Mouse (Mus musculus) CD4-positive helper T cell, adult 2 months (primary cell): ENCODE results near the gene Dcst1.

Experiments used
- DNase-seq: peaks from one replicate; pipeline ENCODE4 v3.0.0-alpha.2; 2012; ENCODE audit warnings: low read depth, missing footprints, low spot score

Gene Dcst1

DNA sequence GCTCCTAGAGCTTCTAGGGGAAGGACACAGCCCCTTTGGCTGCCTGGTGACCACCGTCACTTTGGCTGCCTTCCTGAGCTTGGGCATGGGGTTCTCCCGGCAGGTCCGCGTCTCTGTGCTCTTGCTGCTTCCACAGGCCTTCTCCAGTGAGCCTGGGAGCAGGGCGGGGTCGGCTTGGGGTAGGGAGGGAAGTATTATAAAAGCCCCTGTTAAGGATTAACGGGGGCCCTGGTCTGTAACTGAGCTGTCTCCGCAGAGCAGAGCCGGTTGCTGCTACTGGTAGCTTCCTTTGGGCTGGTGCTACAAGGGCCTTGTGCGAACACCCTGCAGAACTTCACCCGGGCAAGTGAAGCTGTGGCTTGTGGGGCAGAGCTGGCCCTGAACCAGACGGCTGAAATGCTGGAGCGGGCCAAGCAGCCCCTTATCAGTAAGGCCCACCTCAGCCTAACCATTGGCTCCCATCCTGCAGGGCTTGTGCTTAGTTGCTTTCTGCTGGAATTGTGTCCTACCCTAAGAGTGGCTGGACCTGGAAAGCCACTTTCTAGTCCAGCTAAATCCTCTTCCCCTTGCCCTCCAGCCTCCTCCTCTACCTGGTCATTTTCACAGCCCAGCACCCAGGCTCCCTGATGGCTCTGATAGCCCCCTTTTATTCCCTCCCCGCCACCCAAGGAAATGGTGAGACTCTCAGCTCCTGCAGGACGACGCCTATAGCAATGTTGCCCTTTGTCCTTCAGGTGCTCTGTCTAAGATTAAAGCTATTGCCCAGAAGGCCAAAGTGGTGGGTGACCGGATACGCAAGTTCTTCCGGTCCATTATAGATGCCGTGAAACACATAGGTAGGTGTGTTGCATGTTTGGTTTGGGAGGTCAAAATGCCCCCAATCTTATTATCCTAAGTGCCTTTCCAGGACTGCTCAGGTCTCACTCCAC lies 697 bp upstream of the Dcst1 start:
- no peak for DNase-seq

DNA sequence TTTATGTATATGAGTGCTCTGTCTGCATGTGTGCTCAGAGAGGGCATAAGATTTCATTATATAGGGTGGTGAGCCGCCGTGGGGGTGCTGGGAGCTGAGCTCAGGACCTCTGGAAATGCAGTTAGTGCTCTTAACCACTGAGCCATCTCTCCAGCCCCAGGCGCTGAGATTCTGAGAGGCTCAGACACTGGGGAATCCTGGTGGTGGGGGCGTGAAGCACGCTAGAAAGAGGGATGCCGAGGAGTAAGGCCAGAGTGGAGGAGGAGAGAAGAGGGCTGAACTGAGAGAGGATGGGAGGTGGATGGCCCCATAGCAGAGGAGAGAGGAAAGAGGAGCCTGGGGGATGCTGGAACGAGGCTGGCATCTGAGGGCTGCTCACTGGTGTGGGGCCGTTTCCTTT lies 422 bp downstream of the Dcst1 start:
- no peak for DNase-seq

DNA sequence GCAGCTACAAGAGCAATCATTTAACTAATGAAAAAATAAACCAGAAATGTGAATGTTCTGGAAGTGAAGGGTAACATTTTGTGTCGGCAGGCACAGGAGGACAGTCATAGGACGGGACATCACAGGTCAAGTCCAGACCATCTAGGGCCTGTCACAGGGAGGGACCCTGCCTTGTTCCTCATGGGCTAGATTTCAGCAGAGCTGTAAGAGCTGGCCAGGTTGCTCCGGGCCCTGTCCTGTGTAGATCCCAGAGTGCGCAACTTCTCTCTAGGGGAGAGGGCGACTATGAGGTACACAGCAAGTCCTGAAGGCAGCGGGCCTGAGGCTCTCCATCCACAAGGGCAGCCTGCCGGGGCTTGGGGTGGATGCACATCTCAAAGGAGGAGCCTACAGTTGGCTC lies 3.4 kb downstream of the Dcst1 start, which contains the start of gene Dcst2:
TSS of gene Dcst2 (plus strand) at position 301 of the 400 bp plus-strand sequence.
- DNase-seq = no peak

DNA sequence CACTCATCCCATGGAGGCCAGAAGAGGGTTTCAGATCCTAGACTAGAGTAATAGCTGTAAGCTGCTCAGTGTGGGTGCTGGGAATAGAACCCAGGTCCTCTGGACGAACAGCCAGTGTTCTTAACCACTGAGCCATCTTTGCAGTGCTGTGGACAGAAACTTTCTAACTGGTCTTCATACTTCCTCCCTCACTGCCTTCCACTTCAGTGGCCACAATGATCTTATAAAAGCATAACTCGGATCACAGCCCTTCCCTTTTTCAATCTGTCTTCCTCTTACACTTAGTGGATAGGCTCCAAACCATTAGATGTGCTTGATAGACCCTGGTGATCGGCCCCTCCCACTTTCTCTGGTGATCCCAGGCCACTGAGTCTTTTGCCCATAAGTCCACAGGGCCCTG lies 4.8 kb downstream of the Dcst1 start:
- DNase-seq = no peak

DNA sequence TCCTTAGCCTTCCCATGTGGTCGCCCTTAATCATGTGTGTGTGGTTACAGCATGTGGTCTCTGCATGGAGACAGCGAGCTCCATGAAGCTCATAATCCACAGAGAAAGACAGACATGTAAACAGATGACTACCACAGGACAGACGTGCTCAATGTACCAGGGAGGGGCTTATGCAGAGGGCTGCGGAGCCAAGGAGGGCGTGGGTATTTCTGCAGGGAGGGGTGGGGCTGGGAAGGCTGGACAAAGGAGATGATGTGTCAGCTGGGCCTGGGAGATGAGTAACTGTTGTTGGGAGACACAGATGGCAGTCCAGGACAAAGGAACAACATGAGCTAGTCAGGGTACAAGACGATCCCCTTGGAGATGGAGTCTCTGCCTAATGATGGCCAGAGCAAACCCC lies 5.4 kb downstream of the Dcst1 start:
- DNase-seq = no peak

DNA sequence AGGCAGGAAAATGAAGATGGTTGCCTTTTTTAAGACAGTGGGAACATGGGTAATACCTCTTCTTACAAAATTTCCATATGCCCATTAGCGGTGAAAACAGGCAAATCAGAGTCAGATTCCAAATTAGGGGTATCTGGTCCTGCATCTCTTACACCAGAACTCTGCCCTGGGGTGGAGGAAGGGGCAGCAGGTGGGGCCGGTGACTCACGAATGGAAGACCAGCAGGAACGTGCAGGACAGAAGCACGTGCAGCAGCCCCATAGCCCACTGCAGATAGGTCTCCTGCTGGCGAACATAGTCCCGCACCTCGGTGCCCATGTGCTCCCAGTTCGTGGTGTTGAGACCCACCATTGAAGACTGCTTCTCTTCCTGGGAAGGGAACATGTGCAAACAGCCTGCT lies 9.0 kb downstream of the Dcst1 start:
- DNase-seq = no peak

DNA sequence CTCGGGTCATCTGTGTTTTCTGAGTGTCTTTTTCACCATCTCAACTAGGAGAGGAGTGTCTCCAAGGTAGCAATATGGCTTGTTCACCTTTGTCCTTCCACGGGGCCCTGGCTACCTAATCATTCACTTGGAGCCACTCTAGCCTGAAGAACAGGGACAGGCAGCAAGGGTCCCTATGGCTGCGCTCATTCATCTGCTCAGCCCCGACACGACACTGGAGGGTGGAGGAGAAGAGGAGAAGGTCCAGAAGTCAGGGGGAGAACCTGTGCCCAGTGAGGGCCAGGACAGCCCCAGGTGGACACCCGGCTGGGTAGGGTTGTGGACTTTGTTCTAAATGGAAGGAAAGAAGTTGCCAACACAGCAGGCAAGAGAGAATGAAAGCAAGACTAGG lies 9.5 kb downstream of the Dcst1 start:
- DNase-seq = no peak

DNA sequence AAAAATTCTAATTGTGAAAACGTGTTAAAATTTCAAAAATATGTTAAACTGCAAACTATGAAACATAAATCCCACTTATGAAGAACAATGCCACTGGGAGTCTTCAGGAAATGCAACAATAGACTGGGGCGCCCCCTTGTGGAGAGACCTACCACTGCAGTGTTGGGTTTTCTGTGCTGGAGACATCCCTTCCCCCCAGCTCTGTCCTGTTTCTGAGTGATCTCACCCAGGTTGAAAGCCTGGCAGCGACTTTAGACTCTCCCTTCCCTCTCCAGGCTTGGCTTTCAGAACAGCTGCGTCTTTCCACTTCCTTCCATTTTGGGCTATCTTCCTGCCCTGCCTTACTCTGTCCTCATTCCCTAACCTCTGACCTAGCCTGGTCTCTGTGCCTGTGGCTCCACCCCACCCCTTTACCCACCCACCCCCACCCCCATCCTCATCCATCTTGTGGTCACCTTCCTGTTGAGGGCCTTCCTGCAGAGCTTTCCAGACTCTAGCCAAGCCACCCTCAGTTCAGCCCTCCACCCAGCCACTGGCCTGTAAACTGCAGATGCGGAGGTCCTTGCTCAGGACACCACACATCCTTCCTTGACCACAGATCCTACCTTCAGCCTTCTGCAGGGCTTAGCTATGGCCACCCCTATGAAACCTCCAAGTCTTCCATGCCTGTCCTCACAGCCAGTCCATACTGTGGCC lies 10.1 kb downstream of the Dcst1 start:
- DNase-seq = peak; percentile 80

DNA sequence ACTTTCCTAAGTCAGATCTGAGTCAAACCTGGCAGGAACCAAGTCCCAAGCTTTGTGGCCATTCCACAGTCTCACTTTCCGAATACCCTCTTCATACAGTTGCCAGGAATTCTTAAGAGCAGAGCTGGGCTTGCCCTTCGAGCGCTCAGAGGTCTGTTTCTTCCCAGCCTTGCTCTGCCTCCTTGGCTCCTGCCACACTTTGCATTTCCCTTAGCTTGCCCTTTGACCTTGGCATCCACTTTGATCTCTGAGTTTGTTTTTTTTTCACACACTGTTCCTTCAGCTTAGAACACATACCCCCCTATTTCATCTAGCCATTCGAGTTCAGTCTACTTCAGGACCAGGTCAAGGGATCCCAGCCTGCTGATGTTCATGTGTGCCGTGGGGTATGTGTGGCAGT lies 13.8 kb downstream of the Dcst1 start:
- no peak for DNase-seq

DNA sequence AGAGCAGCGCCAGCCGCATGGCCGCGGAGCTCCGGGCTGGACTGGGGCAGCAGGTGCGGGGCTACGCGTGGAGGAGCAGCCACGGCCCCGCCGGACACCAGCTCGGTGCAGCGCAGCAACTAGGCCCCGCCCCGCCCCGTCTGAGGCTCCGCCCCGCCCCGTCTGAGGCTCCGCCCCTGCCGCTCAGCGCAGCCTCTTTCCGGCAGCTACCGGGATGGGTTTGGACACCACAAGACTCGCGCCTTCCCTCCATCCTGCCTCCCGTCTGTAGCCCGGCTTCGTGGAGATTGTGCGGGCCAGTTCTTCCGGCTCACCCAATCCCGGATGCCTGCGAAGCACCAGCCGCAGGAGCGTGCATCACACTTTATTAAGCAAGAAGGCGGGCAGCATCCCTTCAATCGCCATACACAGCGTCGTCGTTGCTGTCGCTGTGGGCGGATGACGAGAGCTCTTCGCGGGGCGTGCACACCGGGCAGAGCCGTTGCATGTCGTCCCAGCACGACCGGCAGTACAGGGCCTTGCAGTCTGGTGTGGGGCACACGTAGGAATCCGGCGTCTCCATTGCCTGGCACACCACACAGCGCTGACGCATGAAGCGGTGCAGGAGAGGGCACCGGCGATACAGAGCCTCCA lies 15.1 kb downstream of the Dcst1 start, which contains the start of gene Adam15:
TSS of gene Adam15 (minus strand) at position 128 of the 633 bp plus-strand sequence.
- peak; percentile 92 for DNase-seq

DNA sequence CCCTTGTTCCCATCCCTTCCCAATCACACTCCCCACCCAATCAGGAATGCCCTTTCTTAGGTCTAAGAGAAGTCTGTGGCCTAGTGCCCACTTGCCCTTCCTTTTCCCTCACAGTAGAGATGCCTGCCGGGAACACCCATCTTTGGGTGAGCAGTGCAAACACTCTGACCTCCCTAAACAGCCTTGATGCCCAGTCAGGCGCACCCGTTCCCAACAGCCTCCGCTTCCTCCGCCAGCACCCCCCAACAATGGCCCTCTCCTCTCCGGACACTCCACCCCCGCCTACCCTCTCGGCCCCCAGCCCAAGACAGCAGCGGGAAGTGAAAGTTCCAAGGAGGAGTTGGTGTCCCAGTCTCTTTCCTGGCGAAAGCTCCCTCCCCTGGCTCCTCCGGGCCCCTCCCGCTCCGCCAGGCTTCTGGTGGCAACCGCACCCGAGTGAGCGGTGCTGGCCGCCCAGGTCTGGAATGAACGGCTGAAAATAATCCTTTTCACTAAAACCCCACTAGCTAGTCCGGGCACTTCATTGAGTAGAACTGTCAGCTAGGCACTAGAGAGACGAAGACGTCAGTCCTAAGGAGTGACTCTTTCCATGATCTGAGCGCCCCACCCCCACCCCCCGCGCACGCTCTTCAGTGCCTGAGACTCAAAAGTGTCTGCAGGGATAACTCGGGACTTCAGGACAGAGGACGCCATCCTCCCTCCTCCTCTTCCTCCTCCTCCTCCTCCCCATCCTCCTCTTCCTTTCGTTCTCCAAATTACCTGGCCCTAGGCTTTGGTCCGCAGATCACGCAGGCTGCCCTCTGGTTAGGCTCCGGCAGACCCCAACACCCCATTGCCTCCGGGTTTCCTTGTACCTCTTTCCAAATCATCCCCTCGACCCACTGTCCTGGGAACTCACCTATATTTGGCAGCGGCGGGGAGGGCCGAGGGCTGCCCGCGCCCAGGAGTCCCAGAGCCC lies 15.9 kb downstream of the Dcst1 start:
- DNase-seq = peak; percentile 71

DNA sequence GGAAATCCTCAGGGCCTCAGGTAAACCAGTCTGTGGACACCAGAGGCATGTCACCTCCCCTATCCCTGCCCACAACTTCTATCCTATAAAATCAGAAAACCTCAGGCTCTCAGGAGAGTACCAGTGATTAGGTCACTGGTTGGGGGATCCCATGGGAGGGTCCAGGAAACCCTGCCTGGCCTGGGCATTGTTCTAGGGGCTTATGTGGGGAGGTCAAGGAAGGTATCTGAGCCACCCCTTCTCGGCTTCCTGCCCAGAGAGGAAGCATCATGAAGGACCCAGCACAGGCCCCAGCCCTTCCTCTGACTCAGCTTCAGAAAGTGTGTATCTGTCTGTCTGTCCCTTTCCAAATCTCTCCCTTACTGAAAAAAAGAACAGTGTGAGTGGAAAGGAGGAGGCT lies 17.1 kb downstream of the Dcst1 start:
- no peak for DNase-seq

DNA sequence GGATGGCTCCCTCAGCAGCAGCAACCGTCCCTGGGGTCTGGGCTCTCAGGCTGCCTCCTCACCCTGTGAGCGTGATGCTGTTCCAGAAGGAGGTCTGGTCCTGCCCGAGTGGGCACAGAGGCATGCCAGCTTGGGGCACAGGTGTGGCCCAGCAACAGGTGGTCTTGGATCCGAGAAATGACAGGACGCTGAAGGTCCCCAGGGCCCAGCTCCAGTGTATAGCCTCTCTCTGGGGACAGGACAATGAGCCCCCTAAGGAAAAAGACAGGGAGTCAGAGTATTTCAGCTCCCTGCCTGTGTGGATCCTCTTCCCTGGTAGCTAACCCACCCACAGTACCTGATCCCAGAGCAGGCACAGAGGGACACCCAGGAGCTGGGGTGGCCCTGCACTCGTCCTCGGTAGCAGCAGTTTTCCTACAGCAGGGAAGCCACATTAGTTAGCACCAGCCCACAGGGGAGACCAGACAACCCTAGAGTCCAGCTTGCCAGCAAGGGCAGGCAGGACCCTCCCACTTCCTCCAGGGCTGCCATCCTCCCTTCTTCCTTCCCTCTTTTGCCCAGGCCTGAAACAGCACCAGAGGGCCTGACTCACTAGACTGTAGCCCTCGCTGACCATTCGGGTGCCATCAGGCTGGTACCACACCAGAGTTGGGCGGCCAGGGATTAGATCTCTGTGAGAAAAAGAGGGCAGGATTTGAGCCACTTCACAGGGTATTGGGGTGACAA lies 18.1 kb downstream of the Dcst1 start:
- DNase-seq = no peak

DNA sequence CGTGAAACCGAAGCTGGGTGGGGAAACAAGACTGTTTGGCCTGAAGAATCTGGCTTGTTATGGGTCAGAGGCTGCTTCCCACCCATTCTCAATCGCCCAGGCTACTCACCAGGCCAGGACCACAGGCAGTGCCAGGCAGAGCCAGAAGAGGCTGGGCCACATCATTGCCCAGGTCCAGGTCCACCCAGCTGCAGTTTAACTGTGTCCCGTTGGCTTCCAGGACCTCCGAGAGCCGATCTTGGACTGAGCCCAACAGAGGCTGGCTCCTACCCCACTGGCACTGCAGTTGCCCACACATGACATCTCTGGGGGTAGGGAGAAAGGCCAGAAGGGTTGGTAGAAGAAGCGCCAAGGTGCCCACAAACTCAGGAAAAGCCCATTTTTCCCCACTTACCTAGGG lies 21.8 kb downstream of the Dcst1 start:
- no peak for DNase-seq

DNA sequence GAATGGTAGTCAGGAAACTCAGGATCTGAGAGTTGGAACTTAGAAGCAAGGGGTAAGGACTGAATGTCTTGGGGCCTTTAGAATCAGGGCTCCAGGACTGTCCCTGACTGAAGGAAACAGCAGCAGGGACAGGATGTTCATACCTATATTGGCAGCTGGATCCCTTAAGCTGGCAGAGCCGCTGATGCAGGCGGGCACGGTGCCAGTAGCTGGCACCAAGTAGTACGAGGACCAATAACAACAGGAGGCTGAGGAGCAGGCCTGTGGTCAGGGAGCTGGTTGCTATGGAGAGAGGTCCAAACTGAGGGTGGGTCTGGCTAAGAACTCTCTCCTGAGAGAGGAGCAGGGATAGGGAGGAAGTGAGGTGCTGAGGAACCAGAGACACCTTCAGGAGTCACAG lies 23.3 kb downstream of the Dcst1 start:
- DNase-seq = no peak

DNA sequence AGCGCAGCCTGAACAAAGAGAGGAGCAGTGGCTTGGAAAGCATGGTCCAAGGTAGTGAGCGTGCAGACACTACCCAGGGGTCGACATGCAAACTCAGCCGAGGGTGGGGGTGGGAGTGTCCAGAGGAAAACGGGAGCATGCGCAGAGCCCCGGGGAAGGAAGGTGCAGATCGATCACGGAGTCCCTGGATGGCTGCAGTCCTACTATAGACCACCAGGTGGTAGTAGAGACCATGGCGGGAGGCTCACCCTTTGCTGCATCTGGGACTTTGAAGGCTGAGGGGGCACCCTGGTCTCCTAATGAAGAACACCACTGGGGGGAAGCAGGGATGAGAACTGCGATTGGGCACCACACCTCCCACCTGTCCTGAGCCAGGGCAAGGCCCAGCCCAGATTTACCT lies 24.6 kb downstream of the Dcst1 start:
- peak; percentile 78 for DNase-seq

DNA sequence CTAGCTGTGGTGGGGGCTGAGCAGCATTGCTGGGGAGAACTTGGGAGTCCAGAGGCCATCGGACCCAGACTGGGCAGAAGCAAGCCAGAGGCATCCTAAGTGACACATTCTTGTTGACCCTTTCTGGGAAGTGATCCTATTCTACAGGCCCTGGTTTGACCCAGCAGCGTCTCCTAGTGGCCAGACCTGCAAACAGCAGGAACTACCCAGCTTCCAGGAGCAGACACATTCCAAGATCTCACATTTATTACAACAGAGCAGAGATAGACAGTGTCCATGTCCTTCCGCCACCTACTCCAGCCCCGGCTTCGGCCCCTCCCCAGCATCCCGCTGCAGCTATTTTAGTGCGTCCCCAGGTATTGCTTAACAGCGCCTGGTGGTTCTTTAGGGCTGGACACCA lies 25.6 kb downstream of the Dcst1 start:
- peak; percentile 63 for DNase-seq

DNA sequence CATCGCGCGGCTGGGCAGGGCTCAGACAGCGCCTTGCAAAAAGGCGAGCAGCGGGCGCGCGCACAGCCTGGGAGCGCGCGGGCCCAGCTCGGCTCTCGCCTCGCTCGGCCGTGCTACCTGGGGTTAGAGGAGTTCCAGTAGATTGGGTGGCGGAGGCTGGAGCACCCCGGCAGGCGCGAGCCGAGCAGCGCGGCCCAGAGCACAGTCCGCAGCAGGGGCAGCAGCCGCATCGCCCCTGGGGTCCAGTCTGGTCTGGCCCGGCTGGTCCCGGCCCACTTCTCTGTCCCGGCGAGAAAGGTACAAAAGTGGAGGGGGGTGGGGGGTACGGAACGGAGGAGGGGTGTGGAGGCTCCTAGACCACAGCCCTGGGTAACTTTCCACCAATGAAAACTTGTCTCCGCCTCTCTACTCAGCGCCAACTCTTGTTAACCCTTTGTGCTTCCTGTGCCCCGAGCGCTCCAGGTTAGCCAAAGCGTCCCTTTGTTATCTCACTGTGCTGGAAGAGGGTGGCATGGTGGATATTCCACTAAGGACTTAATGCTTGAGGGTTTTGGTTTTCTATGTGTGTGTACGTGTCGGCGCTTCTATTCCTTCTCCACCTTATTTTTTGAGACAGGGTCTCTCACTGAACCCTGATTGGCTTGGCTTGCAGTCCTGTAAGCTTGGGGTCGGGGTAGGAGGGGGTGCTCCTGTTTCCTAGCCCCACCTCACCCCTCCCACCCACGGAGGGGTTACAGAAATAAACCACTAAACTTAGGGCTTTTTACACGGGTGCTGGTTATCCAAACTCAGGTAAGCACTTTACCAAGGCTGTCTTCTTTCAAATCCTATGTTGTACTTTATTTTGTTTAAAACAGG lies 27.1 kb downstream of the Dcst1 start, which contains the start of gene Efna4:
TSS of gene Efna4 (minus strand) at position 308 of the 858 bp plus-strand sequence.
- peak; percentile 73 for DNase-seq

DNA sequence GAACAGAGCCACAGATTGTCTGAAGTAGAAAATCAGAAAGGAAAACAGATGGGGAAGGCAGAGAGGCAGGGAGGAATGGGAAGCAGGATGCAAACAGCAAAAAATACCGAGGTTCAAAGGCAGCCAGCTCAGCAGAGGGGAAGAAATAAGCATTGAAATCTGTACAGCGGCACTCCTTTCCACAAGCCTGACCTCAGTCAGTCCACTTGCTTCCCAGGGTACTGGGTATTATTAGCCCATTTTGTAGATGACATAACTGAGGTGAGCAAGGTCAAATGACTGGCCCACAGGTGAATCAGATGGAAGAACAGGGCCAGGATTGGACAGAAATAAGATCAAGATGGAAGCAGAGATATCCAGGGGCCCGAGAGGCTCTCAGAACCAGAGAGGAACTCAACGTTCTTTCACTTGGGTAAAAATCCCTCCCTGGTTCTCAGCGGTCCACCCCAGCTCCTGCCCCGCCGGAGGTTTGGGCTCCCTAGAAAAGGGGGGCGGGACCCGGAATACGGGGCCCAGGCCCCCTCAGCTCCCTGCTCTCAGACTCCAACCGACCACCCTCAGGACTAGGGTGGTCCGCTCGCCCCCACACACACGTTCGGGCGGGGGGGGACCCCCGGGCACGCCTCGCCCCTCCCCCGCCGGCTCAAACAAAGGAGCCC lies 27.9 kb downstream of the Dcst1 start:
- no peak for DNase-seq
